Mouse (Mus musculus): Measurements from ENCODE around the gene Ccdc97. TPM values are rescaled to one million over a fixed set of nuclear protein-coding genes. Genes with fewer than 3 reads are reported as not detected.

The Ccdc97 gene
- total RNA-seq, 2 experiments from 2014 or later: 62.9 to 67.4 TPM

DNA sequence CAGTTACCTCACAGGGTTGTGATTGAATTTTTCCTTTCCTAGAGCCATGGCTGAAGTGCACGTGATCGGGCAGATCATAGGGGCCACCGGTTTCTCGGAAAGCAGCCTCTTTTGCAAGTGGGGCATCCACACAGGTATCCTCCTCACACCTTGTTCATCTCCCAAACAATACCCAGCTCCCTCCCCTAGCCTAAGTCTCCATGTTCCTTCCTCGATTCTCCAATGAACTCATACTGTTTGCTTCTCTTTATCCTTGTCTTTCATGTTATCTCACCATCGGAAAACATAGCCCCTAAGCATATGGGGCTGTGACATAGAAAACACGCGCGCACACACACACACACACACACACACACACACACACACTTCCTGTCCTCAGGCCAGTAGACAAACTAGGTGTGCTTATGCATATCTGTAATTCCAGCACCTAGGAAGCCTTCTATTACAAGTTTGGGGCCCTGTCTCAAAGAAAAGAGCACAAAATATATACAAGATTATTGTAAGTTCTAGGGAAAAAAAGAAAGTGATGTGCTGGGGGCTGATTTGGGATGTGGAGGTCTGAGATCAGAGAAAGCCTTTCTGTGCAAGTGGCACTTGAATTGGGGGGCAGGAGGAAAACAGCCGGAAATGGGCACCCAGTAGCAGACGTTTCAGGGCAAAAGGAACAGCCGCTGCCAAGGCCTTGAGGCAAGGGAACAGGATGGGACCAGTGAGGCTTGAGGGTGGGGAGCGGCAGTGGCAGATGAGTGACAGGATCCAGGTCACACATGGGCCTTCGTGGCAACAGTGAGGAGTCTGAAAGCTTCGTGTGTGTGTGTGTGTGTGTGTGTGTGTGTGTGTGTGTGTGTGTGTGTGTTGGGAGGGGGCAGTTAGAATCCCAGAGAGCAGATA, 37.3 kb downstream of the Ccdc97 start:
- peak overlapping the region; percentile 99 for H3K27ac ChIP-seq
- peak overlapping the region; percentile 95 for H3K4me3 ChIP-seq
- TF ChIP-seq CTCF (conservative IDR thresholded peaks at IDR 0.05): no peak
- no peak for DNase-seq (ENCODE audit: low spot score in 2 of 2)

GRCm38 (mm10) chr7:25680514-25681258, 38.2 kb downstream of the Ccdc97 start, which contains the start of gene B9d2:
TSS of gene B9d2 (plus strand) at chr7:25680780.
- peak within 1 kb of the TSS; percentile 99 for H3K27ac ChIP-seq
- DNase-seq (ENCODE audit: low spot score in 2 of 2): peak; percentile 93 to 95
- peak within 1 kb of the TSS; percentile 95 for H3K4me3 ChIP-seq
- no peak; the same call in none of the 2 replicates for TF ChIP-seq CTCF (conservative IDR thresholded peaks at IDR 0.05)

- peak overlapping the region; percentile 99 for H3K27ac ChIP-seq
- peak overlapping the region; percentile 95 for H3K4me3 ChIP-seq
- no peak for DNase-seq (ENCODE audit: low spot score in 2 of 2)
- peak; percentile 41 for TF ChIP-seq CTCF (conservative IDR thresholded peaks at IDR 0.05)
Observed at GRCm38 (mm10) chr7:25679971-25680370, 38.9 kb downstream of the Ccdc97 start.

GRCm38 (mm10) chr7:25677013-25677412, 41.9 kb downstream of the Ccdc97 start:
- no peak for TF ChIP-seq CTCF (conservative IDR thresholded peaks at IDR 0.05)
- Histone ChIP-seq H3K4me3 (no peak overlapping the region), H3K27ac (no peak overlapping the region)
- DNase-seq (ENCODE audit: low spot score in 2 of 2): no peak

DNA sequence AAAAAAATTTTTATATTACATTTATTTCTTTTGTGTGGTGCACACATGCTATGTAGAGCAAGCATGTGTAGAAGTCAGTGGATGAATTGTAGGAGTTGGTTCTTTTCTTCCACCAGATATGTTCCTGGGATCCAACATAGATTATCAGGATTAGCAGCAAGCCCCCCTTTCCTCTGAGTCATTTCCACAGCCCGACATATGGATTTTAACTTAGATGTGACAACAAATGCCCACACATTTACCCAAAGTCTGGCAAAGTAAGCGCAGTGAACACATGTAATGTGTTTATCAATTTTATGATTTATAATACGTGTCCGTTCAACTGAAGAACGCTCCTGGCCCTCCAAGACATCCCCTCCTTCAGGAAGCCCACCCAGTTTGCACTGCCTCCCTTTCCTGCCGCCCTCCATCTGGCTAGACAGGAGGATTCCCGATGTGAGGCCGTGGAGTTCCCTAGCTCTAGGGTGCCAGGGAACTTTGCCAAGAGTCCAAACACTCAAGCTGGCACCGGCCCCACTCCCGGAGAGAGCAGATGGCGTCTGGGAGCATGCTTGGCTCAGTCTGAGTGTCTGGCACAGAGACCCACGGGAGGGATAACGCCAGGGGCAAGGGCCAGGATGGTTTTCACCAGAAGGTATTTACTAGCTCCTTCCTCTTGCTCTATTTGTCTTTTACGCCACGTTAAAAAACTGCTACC, 42.7 kb downstream of the Ccdc97 start:
- Histone ChIP-seq H3K27ac (no peak overlapping the region), H3K4me3 (no peak overlapping the region; the same call in 1 of the 2 replicates)
- peak; percentile 90 to 91 for DNase-seq (ENCODE audit: low spot score in 2 of 2)
- no peak for TF ChIP-seq CTCF (conservative IDR thresholded peaks at IDR 0.05)

DNA sequence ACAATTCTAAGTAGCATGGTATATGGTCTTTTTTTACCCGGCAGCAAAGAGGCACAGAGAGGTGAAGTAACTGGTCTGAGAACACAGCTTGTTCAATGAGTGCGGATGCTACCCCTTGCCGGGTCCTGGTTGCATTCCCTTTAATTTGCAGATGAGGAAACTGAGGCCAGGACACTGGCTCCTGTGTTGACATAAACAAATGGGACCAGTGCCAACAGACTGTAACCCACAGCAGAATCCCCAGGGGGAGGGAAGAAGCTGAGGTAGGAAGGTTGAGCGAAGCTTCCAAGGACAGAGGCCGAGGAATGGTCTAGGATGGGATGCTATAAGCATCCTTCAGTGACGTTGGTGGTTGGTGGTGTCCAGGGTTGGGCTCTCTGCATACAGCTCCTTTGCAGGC, 43.5 kb downstream of the Ccdc97 start:
- Histone ChIP-seq H3K4me3 (no peak overlapping the region), H3K27ac (no peak overlapping the region)
- DNase-seq (ENCODE audit: low spot score in 2 of 2): no peak
- no peak for TF ChIP-seq CTCF (conservative IDR thresholded peaks at IDR 0.05)

DNA sequence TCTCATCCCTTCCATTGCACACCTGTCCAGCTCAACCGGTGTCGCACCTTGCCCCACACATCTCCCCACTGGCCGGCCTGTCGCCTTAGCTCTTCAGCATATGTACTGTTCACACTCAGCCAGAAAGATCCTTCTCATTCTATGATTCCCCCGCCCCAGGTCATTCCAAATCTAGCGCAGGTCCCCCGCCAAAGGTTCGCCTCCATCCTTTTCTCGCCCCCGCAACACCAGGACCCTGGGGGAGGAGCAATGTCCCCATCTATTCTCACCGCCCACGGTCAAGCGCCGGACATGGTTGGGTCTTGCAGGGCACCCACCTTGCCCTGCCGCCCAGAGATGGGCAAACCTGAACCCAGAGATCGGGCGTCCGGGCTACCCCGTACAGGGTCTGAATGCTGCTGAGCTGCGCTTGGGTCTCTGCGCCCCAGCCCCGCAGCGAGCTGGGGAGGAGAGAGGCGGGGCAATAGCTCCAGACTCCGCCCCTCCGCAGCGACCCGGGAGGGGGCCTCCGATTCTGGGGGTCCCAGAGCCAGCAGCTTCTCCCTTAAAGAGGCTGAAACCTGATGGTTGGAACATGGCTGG, 44.1 kb downstream of the Ccdc97 start, which contains the start of gene Tmem91:
Tmem91 (minus strand) TSS at position 448 of the 582 bp plus-strand sequence.
- no peak for TF ChIP-seq CTCF (conservative IDR thresholded peaks at IDR 0.05)
- H3K4me3 ChIP-seq: peak within 1 kb of the TSS; percentile 28
- no peak for DNase-seq (ENCODE audit: low spot score in 2 of 2)
- no peak within 1 kb of the TSS for H3K27ac ChIP-seq

DNA sequence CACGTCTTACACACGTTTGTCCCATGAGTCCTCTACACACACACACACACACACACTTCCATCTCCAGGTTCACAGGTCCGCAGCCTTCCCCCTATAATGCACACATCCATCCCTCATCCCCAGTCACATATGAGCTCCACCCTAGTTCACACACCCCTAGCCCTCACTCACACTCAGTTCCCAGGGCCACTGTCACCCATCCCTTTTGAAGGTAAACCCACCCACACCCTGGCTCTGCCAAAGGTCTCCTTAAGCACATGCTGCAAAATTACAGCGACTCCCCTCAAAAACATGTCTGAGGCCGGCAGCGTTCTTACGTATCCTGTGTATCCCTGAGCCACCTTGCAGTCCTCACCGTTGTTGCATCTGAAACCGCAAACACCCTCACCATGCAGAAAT, 44.6 kb downstream of the Ccdc97 start:
- TF ChIP-seq CTCF (conservative IDR thresholded peaks at IDR 0.05): no peak
- DNase-seq (ENCODE audit: low spot score in 2 of 2): no peak
- H3K27ac ChIP-seq: no peak overlapping the region
- no peak overlapping the region; the same call in 1 of the 2 replicates for H3K4me3 ChIP-seq

GRCm38 (mm10) chr7:25672442-25672841, 46.4 kb downstream of the Ccdc97 start:
- Histone ChIP-seq H3K27ac (no peak overlapping the region), H3K4me3 (no peak overlapping the region)
- peak; percentile 50 for TF ChIP-seq CTCF (conservative IDR thresholded peaks at IDR 0.05)
- DNase-seq (ENCODE audit: low spot score in 2 of 2): no peak

DNA sequence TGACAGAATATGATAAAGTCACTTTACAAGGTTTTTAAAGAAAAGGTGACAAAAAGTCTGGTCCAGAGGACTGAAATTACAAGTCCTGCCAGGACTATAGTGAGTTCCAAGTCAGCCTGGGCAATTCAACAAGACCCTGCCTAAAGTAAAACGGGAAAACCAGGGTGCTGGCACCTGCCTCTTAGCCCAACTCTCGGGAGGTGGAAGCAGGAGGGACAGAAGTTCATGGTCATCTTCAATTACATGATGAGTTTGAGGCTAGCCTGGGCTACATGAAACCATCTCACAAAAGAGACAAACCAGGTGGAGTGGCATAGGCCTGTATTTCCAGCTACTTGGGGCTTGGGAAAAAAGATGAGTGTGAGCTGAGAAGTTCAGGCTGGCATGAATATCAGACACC, 47.2 kb downstream of the Ccdc97 start:
- Histone ChIP-seq H3K27ac (no peak overlapping the region), H3K4me3 (no peak overlapping the region)
- no peak for DNase-seq (ENCODE audit: low spot score in 2 of 2)
- no peak for TF ChIP-seq CTCF (conservative IDR thresholded peaks at IDR 0.05)

DNA sequence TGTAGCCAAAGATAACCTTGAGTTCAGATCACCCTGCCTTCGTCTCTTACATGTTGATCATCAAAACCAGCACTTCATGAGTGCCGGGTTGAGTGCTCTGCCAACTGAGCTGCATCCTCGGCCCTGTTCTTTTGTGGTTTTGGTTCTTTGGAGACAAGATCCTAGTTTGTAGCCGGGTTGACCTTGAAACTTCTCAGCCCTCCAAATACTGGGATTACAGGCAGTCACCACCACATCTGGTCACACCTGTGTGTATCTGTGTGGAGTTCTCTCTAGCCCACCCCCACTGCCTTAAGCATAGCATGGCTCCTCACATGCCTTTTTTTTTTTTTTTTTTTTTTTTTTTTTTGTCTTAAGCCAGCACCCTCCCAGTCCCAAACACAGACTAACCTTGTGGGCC, 48.8 kb downstream of the Ccdc97 start:
- Histone ChIP-seq H3K27ac (no peak overlapping the region), H3K4me3 (no peak overlapping the region)
- no peak for DNase-seq (ENCODE audit: low spot score in 2 of 2)
- TF ChIP-seq CTCF (conservative IDR thresholded peaks at IDR 0.05): no peak

DNA sequence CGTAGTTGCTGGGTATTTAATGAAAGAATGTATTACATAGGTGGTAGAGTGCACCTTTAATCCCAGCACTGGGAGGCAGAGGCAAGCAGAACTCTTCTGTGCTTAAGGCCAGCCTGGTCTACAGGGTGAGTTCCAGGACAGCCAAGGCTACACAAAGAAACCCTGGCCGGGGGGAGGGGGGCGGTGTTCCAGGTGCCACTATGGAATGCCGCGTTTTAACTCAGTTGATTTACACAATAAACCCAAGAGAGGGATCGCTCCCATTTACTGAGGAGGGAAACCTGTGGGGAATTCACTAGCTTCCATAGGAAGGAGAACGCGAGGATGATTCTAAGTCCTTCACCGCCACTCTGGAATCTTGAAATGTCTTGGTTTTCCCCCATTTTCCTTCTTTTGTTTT, 49.3 kb downstream of the Ccdc97 start:
- no peak overlapping the region for H3K4me3 ChIP-seq
- no peak overlapping the region for H3K27ac ChIP-seq
- no peak for DNase-seq (ENCODE audit: low spot score in 2 of 2)
- no peak for TF ChIP-seq CTCF (conservative IDR thresholded peaks at IDR 0.05)
